Mouse (Mus musculus): Measurements from ENCODE around the gene Cldn24. TPM values are rescaled to one million over a fixed set of nuclear protein-coding genes. Genes with fewer than 3 reads are reported as not detected.

Gene Cldn24
- polyA plus RNA-seq, 1 experiment from 2014 or later: not detected

Other genes with a start within 250 kb of the Cldn24 start
- gene Ing2, start 146.6 kb upstream of the Cldn24 start, polyA plus RNA-seq (2016; fragmentation: Nextera tagmentation; extraction: Ambion mirVana): 14.4 and 14.6 TPM in 2 replicates
- 47.7 and 52.1 TPM in 2 replicates for gene Cdkn2aip, start 108.2 kb upstream of the Cldn24 start, polyA plus RNA-seq (2016; fragmentation: Nextera tagmentation; extraction: Ambion mirVana)
- gene Cldn22, start 2.3 kb downstream of the Cldn24 start, polyA plus RNA-seq (2016; fragmentation: Nextera tagmentation; extraction: Ambion mirVana): not detected in 2 replicates
- 9.9 and 10.0 TPM in 2 replicates for gene Wwc2, start 168.8 kb downstream of the Cldn24 start, polyA plus RNA-seq (2016; fragmentation: Nextera tagmentation; extraction: Ambion mirVana)

All from midbrain, embryonic 12.5 days (tissue).